Mouse (Mus musculus) hindbrain, postnatal 0 days (tissue): ENCODE measurements around the gene Adamts6. TPM values are rescaled to one million over a fixed set of nuclear protein-coding genes. Genes with fewer than 3 reads are reported as not detected.

Experiments
- ATAC-seq: fragments of 200-750 bp; cut with Nextera tagmentation; 2 replicates; pipeline ENCODE4 v1.8.0; 2017; ENCODE audit warnings: mild to moderate bottlenecking, moderate TSS enrichment, moderate library complexity
- DNase-seq: peaks from one replicate; pipeline ENCODE4 v3.0.0-alpha.2; 2015; ENCODE audit warnings: low spot score
- H3K27ac ChIP-seq: fragments of 300-500 bp; sonication (generic); 2 replicates; pipeline ENCODE4 v1.5.1; 2014; ENCODE audit warnings: mild to moderate bottlenecking
- H3K27me3 ChIP-seq: fragments of 300-500 bp; sonication (generic); 2 replicates; pipeline ENCODE4 v1.6.1; 2014; ENCODE audit warnings: low read length, mixed read lengths; ENCODE audit not compliant: insufficient read depth
- H3K36me3 ChIP-seq: fragments of 300-500 bp; sonication (generic); 2 replicates; pipeline ENCODE4 v1.6.1; 2014; ENCODE audit warnings: low read length, mixed read lengths; ENCODE audit not compliant: insufficient read depth
- H3K4me1 ChIP-seq: fragments of 300-500 bp; sonication (generic); 2 replicates; pipeline ENCODE4 v1.6.1; 2014; ENCODE audit warnings: antibody characterized with exemption, low read length, mixed read lengths; ENCODE audit not compliant: insufficient read depth
- H3K4me2 ChIP-seq: fragments of 300-500 bp; sonication (generic); 2 replicates; pipeline ENCODE4 v1.6.1; 2014; ENCODE audit warnings: low read depth, mild to moderate bottlenecking, low read length, moderate library complexity, mixed read lengths
- H3K4me3 ChIP-seq: fragments of 300-500 bp; sonication (generic); 2 replicates; pipeline ENCODE4 v1.5.1; 2014; ENCODE audit warnings: low read length
- H3K9ac ChIP-seq: fragments of 300-500 bp; sonication (generic); replicated peaks from 2 replicates; pipeline ENCODE4 v1.6.1; 2014; ENCODE audit warnings: mild to moderate bottlenecking, low read length, moderate library complexity, mixed read lengths
- H3K9me3 ChIP-seq: fragments of 300-500 bp; sonication (generic); 2 replicates; pipeline ENCODE4 v1.6.1; 2016; ENCODE audit warnings: low read length, mixed read lengths
- CTCF ChIP-seq: IDR thresholded peaks from 2 replicates; pipeline ENCODE4 v1.5.1; 2016; ENCODE audit warnings: antibody characterized with exemption, control low read depth, low read depth
- WGBS: fragments of 180-500 bp; shearing (Covaris S2); extraction: QIAGEN DNeasy Blood & Tissue Kit; methylation state at CpG from one replicate; pipeline ENCODE4 v1.1.7; 2014; 5-methylcytosine and 5-hydroxymethylcytosine counted together
- polyA plus RNA-seq: library from polyadenylated mRNA; unstranded; fragments of >200 nt; fragmentation: Nextera tagmentation; extraction: Ambion mirVana; gene quantifications from 2 replicates; pipeline ENCODE4 v1.2.1, GENCODE M21; 2015
- total RNA-seq: library from RNA; depleted of rRNA; stranded (reverse); fragments of >200 nt; gene quantifications from 2 replicates; pipeline ENCODE4 v1.2.3, GENCODE M21; 2014

Adamts6 gene
- total and polyA plus RNA-seq, 2 experiments from 2014 or later, result 1.1 to 8.9 TPM

DNA sequence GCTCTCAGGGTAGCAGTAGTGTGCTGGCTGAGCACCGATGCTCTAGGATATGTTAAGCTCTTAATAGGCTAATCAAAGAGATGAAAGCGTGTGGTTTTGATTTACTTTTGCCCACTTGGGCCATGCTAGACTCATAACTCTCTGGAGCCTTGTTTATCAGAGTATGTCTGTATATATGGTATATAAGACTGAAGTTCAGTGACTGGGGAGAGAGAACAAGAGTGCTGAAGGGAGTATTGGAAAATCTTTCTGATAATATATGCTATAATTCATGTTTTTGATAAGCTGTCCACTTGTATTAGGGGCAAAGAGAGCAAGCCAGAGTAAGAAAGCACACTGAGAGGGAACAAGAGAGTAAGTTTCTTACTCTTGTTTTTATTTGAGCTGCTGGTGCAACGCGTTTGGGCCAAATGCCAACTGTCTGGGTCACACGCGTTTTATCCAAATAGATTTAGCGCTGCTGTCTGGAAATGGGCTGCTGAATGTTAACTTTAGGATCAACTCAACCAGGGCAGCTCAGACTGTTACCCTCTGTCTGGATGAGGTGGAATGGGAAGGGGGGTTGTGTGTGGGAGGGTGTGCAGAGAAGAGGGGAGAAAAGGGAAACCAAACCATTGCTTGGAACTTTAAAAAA, 708 bp downstream of the Adamts6 start:
- WGBS, result 4% methylated on average over 7 of the region's 7 CpGs
- Histone ChIP-seq H3K27ac (peak overlapping the region; percentile 62), H3K9ac (peak overlapping the region; percentile 48), H3K4me1 (peaks cover 3% of the 10 kb centered on the region; the same call in 1 of the 2 replicates), H3K9me3 (no peaks in the 10 kb centered on the region), H3K4me2 (peak overlapping the region; percentile 77), H3K4me3 (peak overlapping the region; percentile 40), H3K36me3 (no peaks in the 10 kb centered on the region), H3K27me3 (no peaks in the 10 kb centered on the region)
- TF ChIP-seq CTCF, result no peak
- DNase-seq, result peak; percentile 81
- no peak for ATAC-seq

- no peak overlapping the region for H3K27ac ChIP-seq
- peak; percentile 10 for DNase-seq
- no peak overlapping the region for H3K9ac ChIP-seq
- no peaks in the 10 kb centered on the region for H3K36me3 ChIP-seq
- peak overlapping the region; percentile 40 for H3K4me3 ChIP-seq
- H3K4me1 ChIP-seq, result peaks cover 3% of the 10 kb centered on the region; the same call in 1 of the 2 replicates
- no peak for ATAC-seq
- no peak for TF ChIP-seq CTCF
- H3K4me2 ChIP-seq, result peak overlapping the region; percentile 77
- no peaks in the 10 kb centered on the region for H3K9me3 ChIP-seq
- no peaks in the 10 kb centered on the region for H3K27me3 ChIP-seq
These were observed 1.5 kb downstream of the Adamts6 start for GRCm38 (mm10) chr13:104289176-104289575.

DNA sequence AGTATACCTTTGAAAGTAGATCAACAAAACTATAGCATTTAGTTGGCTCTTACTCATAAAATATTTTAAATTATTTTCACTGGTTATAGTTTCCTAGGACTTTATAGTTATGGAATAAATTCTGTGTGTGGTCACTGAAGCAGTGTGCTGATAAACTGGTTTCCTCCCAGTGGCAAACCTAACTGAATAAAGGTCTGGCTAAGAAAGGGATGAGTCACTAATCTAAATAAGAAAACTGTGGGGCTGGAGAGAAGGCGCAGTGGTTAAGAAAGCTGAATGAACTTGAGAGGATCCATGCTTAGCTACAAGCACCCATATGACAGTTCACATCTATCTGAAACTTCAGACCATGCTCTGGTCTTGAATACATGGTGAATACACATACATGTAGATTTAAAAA, 7.8 kb downstream of the Adamts6 start:
- ATAC-seq (no peak), DNase-seq (no peak)
- no peak overlapping the region for H3K9ac ChIP-seq
- no peak for TF ChIP-seq CTCF
- no peak overlapping the region for H3K27ac ChIP-seq
- WGBS, result 92% methylated on average over 1 of the region's 1 CpGs
- no peak overlapping the region for H3K4me3 ChIP-seq
- H3K36me3 ChIP-seq, result no peaks in the 10 kb centered on the region
- H3K9me3 ChIP-seq, result no peaks in the 10 kb centered on the region
- H3K27me3 ChIP-seq, result no peaks in the 10 kb centered on the region
- no peaks in the 10 kb centered on the region for H3K4me1 ChIP-seq
- no peak overlapping the region for H3K4me2 ChIP-seq

DNA sequence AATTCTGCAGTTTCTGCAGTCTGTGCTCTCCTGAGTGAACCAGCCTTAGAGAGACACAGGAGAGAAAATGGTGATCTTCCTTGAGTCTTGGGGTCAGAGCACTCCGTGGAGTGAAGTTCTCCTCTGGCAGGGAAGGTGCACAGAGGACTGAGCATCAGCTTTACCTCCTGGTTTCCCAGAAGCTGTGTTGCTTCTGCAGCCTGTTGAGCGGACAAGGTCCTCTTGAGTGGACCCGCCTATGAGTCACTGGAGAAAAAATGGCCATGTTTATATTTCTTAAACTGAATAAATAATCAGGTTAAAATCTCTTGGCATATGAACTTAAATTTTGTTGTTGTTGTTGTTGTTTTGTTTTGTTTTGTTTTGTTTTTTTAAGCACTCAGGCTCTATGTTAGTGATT, 41.7 kb downstream of the Adamts6 start:
- DNase-seq, result no peak
- Histone ChIP-seq H3K9me3 (no peaks in the 10 kb centered on the region), H3K36me3 (no peaks in the 10 kb centered on the region), H3K27ac (no peak overlapping the region), H3K27me3 (no peaks in the 10 kb centered on the region), H3K4me3 (no peak overlapping the region), H3K4me2 (no peak overlapping the region), H3K9ac (no peak overlapping the region), H3K4me1 (no peaks in the 10 kb centered on the region)
- 86% methylated on average over 3 of the region's 3 CpGs for WGBS
- ATAC-seq, result no peak
- TF ChIP-seq CTCF, result no peak

GRCm38 (mm10) chr13:104329742-104330141, 42.1 kb downstream of the Adamts6 start:
- no peak overlapping the region for H3K9ac ChIP-seq
- H3K4me2 ChIP-seq, result no peak overlapping the region
- peak; percentile 5 for DNase-seq
- no peaks in the 10 kb centered on the region for H3K4me1 ChIP-seq
- TF ChIP-seq CTCF, result no peak
- WGBS, result 48% methylated on average over 2 of the region's 2 CpGs
- no peaks in the 10 kb centered on the region for H3K36me3 ChIP-seq
- H3K4me3 ChIP-seq, result no peak overlapping the region
- ATAC-seq, result no peak
- H3K27ac ChIP-seq, result no peak overlapping the region
- H3K9me3 ChIP-seq, result no peaks in the 10 kb centered on the region
- no peaks in the 10 kb centered on the region for H3K27me3 ChIP-seq

DNA sequence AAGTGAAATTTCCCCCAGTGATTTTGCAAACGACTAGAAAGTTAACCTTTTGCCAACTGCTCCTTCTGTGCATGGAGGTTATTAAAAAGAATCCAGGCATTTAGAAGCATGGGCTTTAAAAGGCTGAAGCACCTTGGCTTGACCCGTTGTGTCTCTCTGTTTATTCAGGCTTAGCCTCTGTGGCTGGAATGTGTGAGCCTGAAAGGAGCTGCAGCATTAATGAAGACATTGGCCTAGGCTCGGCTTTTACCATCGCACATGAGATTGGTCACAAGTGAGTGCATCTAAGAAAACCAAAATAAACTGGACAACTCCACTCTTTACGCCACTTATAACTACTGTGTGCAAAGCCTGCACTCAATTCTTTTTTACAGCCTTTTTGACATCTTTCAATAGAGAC, 65.0 kb downstream of the Adamts6 start:
- Histone ChIP-seq H3K9ac (no peak overlapping the region), H3K4me2 (no peak overlapping the region), H3K27ac (no peak overlapping the region), H3K36me3 (no peaks in the 10 kb centered on the region), H3K4me1 (no peaks in the 10 kb centered on the region), H3K27me3 (no peaks in the 10 kb centered on the region), H3K4me3 (no peak overlapping the region), H3K9me3 (no peaks in the 10 kb centered on the region)
- no peak for ATAC-seq
- 47% methylated on average over 5 of the region's 5 CpGs for WGBS
- no peak for TF ChIP-seq CTCF
- DNase-seq, result no peak
